Mouse (Mus musculus): Measurements from ENCODE around the gene Cdh23.

Gene Cdh23

DNA sequence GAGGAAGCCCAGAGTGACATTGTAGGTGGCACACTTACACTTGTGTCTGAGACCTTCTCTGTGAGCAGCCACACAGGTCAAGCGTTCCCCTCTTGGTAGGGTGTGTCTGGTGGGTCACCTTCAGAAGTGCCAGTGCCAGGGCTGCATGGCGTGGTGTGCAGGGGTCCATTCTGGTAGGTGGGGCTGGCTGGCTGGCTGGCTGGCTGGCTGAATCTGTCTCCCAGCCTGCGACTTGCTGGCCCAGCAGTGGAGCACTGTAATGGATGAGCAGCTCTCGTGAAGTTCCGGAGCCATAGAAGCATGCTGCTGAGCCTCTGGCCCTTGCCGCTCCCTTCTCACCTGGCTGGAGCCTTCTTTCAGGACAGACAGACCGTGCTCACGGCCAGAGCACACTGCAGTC, 411.1 kb downstream of the Cdh23 start:
- no peak for DNase-seq (ENCODE audit: low spot score)

DNA sequence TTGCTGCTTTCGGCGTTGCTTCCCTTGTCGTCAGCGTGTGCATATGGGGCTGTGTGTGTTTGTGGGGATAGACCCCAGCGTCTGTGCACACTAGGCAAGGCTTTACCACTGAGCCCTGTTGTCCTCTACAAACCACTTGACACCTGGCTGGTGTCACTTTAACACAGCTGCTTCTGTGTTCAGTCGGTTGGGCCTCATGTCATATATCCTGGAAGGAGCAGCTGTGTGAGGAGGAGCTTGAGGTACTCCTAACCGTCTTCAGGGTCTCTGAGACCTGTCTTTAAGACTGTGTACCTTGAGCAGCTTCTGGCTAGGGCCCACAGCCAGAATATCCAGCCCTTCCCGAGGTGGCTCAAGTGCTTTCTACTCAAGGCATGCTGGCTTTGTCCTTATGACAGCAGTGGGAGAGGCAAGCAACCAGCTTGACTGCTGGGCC, 411.6 kb downstream of the Cdh23 start:
- DNase-seq (ENCODE audit: low spot score) = no peak

DNA sequence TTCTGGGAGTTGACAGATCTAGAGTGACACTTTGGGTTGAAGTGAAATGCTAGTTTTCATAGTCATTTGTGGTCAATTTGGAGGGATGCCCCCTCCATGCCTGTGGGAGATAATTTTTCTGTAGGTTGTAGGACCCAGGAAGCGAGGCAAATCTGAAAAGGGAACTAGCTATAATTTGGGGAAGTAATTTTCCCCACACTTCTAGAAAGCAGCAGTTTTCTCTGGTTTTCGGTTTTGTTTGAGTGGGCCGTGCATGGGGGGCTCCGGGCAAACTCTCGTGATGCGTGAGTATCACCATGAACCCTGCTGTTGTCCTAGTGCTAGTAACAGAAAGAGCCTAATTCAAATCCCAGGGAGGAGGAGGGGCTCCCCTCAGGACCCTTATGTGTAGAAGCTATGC, 412.0 kb downstream of the Cdh23 start:
- DNase-seq (ENCODE audit: low spot score) = no peak

- DNase-seq (ENCODE audit: low spot score) = no peak
Observed at GRCm38 (mm10) chr10:60282116-60283014, 413.9 kb downstream of the Cdh23 start.

DNA sequence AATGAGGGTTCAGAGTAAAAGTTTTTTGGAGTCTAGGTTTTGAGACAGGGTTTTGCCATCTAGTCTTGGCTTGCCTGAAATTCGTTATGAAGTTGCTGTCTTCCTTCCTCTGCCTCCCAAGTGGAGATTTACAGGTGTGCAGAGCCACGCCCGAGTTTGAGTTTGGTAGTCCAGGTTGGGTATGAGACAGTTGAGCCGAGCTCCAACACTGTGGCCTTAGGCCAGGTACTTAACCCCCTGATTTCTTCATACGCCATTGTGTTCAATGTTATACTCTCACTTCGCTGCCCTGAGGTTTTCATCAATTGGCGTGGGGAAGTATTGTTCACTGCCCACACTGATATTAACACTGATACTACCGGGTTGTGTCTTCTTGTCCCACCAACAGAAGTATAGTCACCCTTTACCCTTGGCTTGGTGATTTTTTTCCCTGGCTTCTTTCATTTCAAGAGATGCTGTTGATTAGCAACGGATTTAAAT, 414.7 kb downstream of the Cdh23 start:
- DNase-seq (ENCODE audit: low spot score) = no peak

GRCm38 (mm10) chr10:60280353-60280752, 415.9 kb downstream of the Cdh23 start:
- no peak for DNase-seq (ENCODE audit: low spot score)

DNA sequence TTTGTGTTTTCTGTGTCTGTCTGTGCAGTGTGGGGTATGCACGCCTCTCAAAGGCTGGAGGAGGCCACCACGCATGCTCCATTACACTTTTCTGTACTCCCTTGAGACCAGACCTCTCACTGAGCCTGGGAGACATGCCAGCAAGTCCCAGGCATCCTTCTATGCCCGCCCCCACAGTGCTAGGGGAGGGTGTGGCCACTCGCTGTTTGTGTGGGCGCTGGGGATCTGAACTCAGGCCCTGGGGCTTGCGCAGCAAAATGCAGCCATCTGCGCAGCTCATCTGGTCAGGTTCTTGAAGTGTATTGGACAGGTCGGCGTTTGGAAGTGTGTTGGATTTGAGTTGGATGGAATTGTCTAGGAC, 416.4 kb downstream of the Cdh23 start:
- DNase-seq (ENCODE audit: low spot score) = no peak

DNA sequence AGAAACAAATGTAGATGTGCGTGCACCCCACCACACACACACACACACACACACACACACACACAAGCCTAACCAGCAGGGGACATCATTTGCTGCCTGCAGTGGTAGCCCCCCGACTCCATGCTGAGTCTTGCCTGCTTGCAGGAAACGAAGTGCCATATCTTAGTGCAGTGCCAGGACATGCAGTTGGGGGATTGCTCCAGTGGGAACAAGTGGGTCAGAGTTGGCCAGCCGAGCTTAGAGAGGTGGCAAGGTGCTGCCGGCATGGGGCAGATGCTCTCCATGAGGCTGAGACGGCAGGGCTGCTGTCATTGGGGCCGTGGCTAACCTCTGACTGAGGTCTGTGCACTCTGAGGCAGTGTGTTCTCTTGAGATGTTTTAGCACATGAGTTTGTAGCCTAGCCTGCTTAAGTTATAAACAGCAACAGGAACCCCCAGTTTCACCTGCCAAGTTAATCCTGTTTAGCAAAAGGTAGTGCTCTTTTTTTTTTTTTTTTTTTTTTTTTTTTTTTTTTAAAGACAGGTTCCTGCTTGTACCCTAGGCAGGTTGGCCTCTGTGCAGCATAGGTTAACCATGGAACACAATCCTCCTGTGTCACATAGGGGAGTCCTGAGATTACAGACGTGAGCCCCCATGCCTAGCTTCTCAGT, 416.9 kb downstream of the Cdh23 start:
- DNase-seq (ENCODE audit: low spot score) = no peak

- no peak for DNase-seq (ENCODE audit: low spot score)
Observed at GRCm38 (mm10) chr10:60278786-60279185, 417.5 kb downstream of the Cdh23 start.

DNA sequence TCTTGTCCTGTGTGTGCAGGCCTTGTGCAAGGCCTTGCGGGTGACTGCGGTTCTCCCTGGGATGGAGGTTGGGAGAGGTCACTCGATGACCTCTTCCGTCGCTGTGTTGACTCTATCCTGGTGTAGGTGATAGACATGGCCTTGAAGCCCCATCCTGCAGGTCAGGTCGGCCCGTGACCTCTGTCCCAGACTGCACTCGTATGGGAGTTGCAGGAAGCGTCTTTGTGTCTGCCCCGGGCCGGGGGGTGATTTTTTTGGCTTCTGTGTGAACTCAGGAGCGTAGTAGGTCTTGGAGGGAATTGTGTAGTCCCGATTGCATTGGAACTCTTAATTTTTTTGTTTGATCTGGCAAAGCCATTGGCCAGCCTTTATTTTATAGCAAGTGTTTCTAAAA, 418.3 kb downstream of the Cdh23 start:
- no peak for DNase-seq (ENCODE audit: low spot score)

- DNase-seq (ENCODE audit: low spot score) = peak; percentile 93
Observed at GRCm38 (mm10) chr10:60277207-60278005, 418.9 kb downstream of the Cdh23 start, which contains the start of gene Psap. Gene Psap (plus strand): TSS chr10:60277627.

DNA sequence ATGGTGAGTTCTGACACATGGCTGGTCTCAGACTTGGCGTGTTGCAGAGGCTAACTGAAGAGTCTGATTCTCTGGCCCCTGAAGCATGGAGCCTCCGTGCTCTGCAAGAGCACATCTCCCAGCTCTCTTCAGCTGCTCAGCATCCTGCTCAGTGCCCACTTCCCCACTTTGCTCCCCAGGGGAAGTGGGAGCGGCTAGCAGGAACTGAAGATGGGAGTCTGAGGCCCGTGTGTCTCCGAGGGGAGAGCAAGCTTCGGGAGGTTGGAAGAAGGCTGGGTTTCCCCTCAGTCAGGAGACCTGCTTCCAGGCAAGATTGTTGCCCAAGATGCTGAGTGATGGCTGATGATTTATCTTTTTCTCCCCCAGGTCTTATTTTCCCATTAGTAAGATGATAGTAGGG, 422.9 kb downstream of the Cdh23 start:
- no peak for DNase-seq (ENCODE audit: low spot score)

- DNase-seq (ENCODE audit: low spot score) = no peak
Observed at GRCm38 (mm10) chr10:60272241-60272640, 424.0 kb downstream of the Cdh23 start.

DNA sequence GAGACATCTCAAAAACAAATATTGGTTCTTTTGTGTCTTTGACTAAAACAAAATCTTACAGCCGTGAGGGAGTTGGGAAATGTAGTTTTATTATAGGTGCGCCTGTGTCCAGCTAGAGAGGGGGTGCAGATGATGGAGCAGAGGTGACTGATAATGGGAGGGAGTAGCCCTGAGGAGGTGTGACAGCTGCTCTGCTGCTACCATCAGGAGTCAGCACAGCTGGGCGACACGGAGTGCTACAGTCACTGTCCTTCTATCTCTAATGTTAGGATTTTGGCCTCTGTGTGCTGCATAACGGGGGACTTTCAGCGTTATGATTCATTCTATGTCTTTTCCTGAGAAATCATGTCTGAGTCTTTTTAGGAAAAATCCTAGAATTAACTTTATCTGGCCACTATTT, 425.3 kb downstream of the Cdh23 start:
- DNase-seq (ENCODE audit: low spot score) = no peak

GRCm38 (mm10) chr10:60269141-60270064, 426.9 kb downstream of the Cdh23 start:
- no peak for DNase-seq (ENCODE audit: low spot score)

- no peak for DNase-seq (ENCODE audit: low spot score)
Observed at GRCm38 (mm10) chr10:60268738-60269137, 427.6 kb downstream of the Cdh23 start.

DNA sequence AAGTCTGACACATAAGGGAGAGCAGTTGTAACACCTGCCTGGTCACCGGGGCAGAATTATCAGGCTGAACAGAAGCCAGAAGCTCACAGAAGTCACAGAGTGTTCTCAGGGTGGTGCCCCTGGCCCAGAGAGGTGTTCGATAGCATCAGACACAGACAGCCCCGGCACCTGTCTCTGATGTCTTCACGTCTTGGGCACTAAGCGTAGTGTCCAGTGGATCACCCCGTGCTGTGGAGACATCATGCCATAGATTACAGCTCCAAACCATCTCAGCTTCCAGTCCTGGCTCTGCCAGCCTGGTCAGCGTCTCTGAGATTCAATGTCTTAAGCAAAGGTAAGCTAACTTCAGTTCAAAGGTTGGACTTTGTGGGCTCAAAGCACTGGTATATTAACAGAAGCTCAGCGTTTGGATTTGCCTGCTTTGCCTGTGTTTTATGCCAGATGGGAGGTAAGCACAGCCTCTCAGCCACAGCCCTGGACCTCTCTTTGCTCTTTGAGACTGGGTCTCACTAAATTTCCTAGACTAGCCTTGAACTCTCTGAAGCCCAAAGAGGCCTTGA, 429.4 kb downstream of the Cdh23 start:
- DNase-seq (ENCODE audit: low spot score) = no peak

DNA sequence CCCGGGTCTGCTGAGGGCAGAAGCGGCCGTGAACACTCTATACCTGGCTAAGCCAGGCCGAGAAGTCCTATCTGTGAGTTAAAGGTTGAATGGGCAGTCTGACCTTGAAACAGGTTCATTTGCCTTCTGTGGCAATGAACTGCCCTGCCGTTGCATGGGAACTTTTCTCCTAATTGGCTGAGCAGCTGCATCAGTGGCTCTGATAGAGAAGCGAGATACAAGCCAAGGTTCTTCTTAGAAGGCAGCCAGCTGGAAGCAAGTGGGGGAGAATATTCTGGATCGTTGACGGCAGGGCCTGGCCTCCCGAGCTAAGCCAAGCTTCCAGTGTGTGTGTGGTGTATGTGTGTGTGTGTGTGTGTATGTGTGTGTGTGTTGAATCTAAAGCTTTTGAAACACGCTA, 431.0 kb downstream of the Cdh23 start:
- DNase-seq (ENCODE audit: low spot score) = no peak

DNA sequence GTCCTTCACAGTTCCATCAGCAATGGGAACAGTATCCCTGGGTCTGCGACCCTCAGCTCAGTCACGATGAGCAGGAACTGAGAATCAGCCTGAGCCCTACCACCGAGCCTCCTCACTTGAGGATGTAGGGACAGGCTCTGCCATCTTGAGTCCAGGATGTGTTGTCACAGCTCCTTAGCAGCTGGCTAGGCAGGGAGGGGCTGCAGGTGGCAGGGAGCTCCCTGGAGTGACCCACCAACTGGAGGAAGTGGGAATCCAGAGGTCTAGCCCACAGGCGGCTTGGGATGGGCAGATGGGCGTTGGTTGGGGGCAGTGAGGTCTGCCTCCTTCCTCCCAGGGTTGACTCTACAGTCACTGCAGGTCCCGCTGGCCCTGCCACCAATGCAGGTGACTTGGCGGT, 432.9 kb downstream of the Cdh23 start:
- no peak for DNase-seq (ENCODE audit: low spot score)

DNA sequence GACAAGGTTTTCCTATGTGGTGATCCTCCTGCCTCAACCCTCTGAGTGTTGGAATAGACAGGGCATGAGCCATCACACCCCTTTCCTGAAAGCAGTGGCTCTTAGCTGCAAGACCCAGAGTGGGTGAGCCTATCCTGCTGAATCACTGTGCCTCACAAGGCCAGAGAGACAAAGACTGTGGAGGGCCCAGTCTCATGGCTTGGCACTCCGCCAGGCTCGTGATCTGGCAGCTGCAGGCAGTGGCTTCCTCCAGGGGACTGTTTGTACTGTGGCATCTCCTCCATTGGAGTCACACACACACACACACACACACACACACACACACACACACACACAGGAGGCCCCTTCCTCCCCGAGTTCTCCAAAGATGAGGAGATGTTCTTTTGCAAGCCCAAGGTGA, 433.9 kb downstream of the Cdh23 start:
- no peak for DNase-seq (ENCODE audit: low spot score)

DNA sequence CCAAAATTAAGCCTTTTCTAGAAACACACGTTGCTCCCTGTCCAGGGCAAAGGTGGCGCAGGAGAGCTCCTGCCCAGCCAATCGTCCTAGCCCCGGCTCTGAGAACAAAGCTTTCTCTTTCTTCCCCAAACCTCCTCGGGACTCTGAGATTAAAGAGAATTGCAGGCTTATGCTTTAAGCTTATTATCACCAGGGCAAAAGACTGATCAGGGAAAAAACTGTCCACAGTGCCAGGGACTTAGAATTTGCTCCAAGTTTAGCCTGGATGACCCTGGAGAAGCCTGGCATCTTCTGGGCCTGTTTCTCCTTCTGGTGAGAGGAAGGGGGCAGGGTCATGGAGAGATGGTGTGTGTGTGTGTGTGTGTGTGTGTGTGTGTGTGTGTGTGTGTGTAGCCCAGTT, 434.8 kb downstream of the Cdh23 start:
- DNase-seq (ENCODE audit: low spot score) = no peak
